Mouse (Mus musculus) T-helper 1 cell (primary cell): Measurements from ENCODE around the gene Slc2a13.

Experiments used
- in situ Hi-C: fragments of 300-600 bp; cut with MboI, MseI; formaldehyde crosslinking; loops from one replicate; pipeline ENCODE4 v1.15.1; 2025; ENCODE audit warnings: high pct_unique_total_duplicates

Slc2a13 gene

GRCm38 (mm10) chr15:91279571-91279970, 293.5 kb downstream of the Slc2a13 start:
- in situ Hi-C loops = no loop called here

- in situ Hi-C loops = no loop called here
These were observed 297.1 kb downstream of the Slc2a13 start for GRCm38 (mm10) chr15:91275961-91276360.

GRCm38 (mm10) chr15:91268532-91268931, 304.5 kb downstream of the Slc2a13 start:
- in situ Hi-C loops = no loop called here

- in situ Hi-C loops = no loop called here
These were observed 309.1 kb downstream of the Slc2a13 start for GRCm38 (mm10) chr15:91263926-91264325.

- in situ Hi-C loops = no loop called here
These were observed 312.5 kb downstream of the Slc2a13 start for GRCm38 (mm10) chr15:91260578-91260977.

GRCm38 (mm10) chr15:91257140-91257539, 315.9 kb downstream of the Slc2a13 start:
- in situ Hi-C loops = no loop called here

- in situ Hi-C loops = no loop called here
These were observed 317.8 kb downstream of the Slc2a13 start for GRCm38 (mm10) chr15:91255308-91255707.

- in situ Hi-C loops = no loop called here
These were observed 320.1 kb downstream of the Slc2a13 start for GRCm38 (mm10) chr15:91252956-91253355.

- in situ Hi-C loops = no loop called here
These were observed 321.3 kb downstream of the Slc2a13 start for GRCm38 (mm10) chr15:91251544-91252408.

- in situ Hi-C loops = no loop called here
These were observed 322.2 kb downstream of the Slc2a13 start for GRCm38 (mm10) chr15:91250815-91251214.

- in situ Hi-C loops = loop anchor here (25.0 kb wide), 1 partner anchor 1229 kb away; no protein-coding TSS in a partner anchor
These were observed 332.3 kb downstream of the Slc2a13 start for GRCm38 (mm10) chr15:91240683-91241335.

- in situ Hi-C loops = loop anchor here (25.0 kb wide), 1 partner anchor 1225 kb away; no protein-coding TSS in a partner anchor
These were observed 335.8 kb downstream of the Slc2a13 start for GRCm38 (mm10) chr15:91237294-91237693.
